ENCODE assay signal across 8 mouse cellular contexts in the genomic region with DNA sequence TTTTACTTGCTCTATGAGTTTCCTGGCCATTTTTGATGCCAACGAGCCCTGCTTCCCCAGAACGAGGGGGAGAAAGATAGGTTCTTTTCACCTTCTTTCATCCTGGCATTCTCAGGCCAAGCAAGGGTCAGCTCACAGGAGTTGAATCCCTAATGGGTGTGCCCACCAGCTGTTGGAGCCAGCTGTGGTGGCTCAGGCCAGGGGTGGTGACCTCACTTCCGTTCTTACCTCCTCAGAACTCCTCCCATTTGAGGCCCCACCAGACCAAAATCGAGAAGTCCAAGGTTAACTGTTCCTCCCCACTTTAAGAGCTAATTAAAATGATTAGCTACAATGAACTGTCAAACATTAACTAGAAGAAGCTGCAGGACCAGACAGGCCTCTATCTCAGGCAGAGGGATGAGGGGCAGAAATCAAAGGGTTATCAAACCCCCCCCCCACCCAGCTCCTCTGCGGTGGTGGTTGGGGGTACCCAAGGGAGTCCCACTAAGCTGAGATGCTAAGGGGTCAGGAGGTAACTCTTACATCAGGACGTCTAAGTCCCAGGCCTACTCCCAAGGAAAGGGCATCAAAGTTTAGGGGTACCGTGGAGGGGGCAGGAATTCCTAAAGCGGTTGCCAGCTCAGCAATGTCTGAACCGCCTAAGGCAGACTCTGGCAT. TPM values are rescaled to one million over a fixed set of nuclear protein-coding genes. Genes with fewer than 3 reads are reported as not detected.
DNase-seq lines count a peak whose midpoint lies in the region; ATAC-seq lines count a peak whose summit lies in the region.

No protein-coding gene starts in this region.

- H3K4me3 ChIP-seq in heart, embryonic 10.5 days = peak overlapping the region; percentile 68
- no peak overlapping the region for H3K4me3 ChIP-seq in midbrain, embryonic 14.5 days (replicated peaks; ENCODE audit: low read depth, low read length)

- H3K27ac ChIP-seq in heart, embryonic 10.5 days = peak overlapping the region; percentile 89
- no peak overlapping the region for H3K27ac ChIP-seq in midbrain, embryonic 14.5 days (replicated peaks; ENCODE audit: low read depth, low read length)

- H3K4me2 ChIP-seq in midbrain, embryonic 14.5 days (ENCODE audit: low read length) = peak overlapping the region; percentile 50

- 25% methylated on average over 9 of the region's 9 CpGs for WGBS in heart, embryonic 10.5 days
- 40% methylated on average over 9 of the region's 9 CpGs for whole genome bisulfite sequencing in midbrain, embryonic 14.5 days

- no peaks in the 10 kb centered on the region for H3K9me3 ChIP-seq in heart, embryonic 10.5 days
- H3K9me3 ChIP-seq in midbrain, embryonic 14.5 days (ENCODE audit: control insufficient read depth, low read length) = no peaks in the 10 kb centered on the region

- H3K27me3 ChIP-seq in heart, embryonic 10.5 days (ENCODE audit: insufficient read depth, poor library complexity, severe bottlenecking) = peaks cover 36% of the 10 kb centered on the region
- peaks cover 12% of the 10 kb centered on the region; the same call in 1 of the 2 replicates for H3K27me3 ChIP-seq in midbrain, embryonic 14.5 days (ENCODE audit: control insufficient read depth, insufficient read depth, low read length)

- no peaks in the 10 kb centered on the region for H3K36me3 ChIP-seq in heart, embryonic 10.5 days
- no peaks in the 10 kb centered on the region for H3K36me3 ChIP-seq in midbrain, embryonic 14.5 days (ENCODE audit: control insufficient read depth, insufficient read depth, low read length)

- H3K4me1 ChIP-seq in heart, embryonic 10.5 days = peaks cover 36% of the 10 kb centered on the region
- no peaks in the 10 kb centered on the region for H3K4me1 ChIP-seq in midbrain, embryonic 14.5 days (ENCODE audit: control insufficient read depth, insufficient read depth, low read length)

- peak; percentile 34 for DNase-seq in thymus, postnatal 0 days (ENCODE audit: low spot score)
- DNase-seq in thymus, postnatal 25 days = no peak
- no peak for DNase-seq in heart, embryonic 10.5 days (ENCODE audit: low spot score)
- DNase-seq in kidney, postnatal 36 days = peak; percentile 22 to 31
- no peak for DNase-seq in midbrain, embryonic 14.5 days
- DNase-seq in cerebellum, postnatal 4 days (ENCODE audit: low spot score in 2 of 2) = no peak
- DNase-seq in retina, embryonic 14.5 days (ENCODE audit: low spot score) = no peak

- ATAC-seq in midbrain, embryonic 14.5 days (ENCODE audit: low FRiP score, low TSS enrichment) = no peak
- ATAC-seq in cerebellum, adult (ENCODE audit: insufficient number of reproducible peaks, low FRiP score, low TSS enrichment) = no peak

- no peak overlapping the region for H3K9ac ChIP-seq in midbrain, embryonic 14.5 days (replicated peaks; ENCODE audit: low read length)

RNA-seq across cellular contexts. Expression of gene Elf4, which starts 10.6 kb away (rescaled TPM):
- 9.9 TPM in 2 replicates for polyA plus RNA-seq in thymus, postnatal 0 days (2015; fragmentation: Nextera tagmentation; extraction: Ambion mirVana)
- 9.9 and 15.7 TPM in 2 replicates for polyA plus RNA-seq in heart, embryonic 10.5 days (2016; fragmentation: Nextera tagmentation; extraction: Ambion mirVana)
- 0.20 and 0.95 TPM in 2 replicates for polyA plus RNA-seq in midbrain, embryonic 14.5 days (2014; fragmentation: Nextera tagmentation; extraction: Ambion mirVana)

Comparison
In these comparisons a context has a peak if more than half of its experiments do, and no peak if none do; other contexts are left out.
1. DNase-seq: peak in thymus, postnatal 0 days (single experiment) and kidney, postnatal 36 days (2 of 2); none in thymus, postnatal 25 days (single experiment), heart, embryonic 10.5 days (single experiment), midbrain, embryonic 14.5 days (single experiment), cerebellum, postnatal 4 days (0 of 2) and retina, embryonic 14.5 days (single experiment).